9 mouse cellular contexts compared by ENCODE assay signal in the genomic region with DNA sequence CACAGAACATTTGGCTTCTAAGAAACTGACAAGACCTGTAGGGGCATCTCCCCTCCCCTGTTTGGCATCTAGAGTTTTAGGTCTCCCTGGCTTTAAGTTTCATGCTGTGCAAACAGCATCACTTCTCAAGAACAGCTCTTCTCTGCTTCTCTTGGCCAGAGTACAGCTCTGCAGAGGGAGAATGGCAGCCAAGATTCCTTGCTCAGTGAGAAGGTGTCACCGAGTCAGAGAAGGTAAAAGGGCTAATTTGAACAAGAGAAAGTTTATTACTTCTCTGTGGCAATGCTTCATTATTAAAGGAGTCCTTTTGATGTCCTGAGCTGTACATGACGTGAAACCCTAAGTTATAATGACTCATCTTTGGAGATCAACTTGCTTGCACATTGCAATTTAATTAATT.
"Had no signal": no experiment of that assay in that cellular context is flagged by ENCODE, and none has a peak within 500 bp of the region (broad histone marks: within the 10 kb centered on the region; RNA-seq: fewer than 3 reads in every experiment).

No protein-coding gene starts in this region.

- H3K9ac ChIP-seq: limb, embryonic 13.5 days; liver, embryonic 14.5 days; neural tube, embryonic 13.5 days had no signal

- H3K9me3 ChIP-seq: limb, embryonic 13.5 days; neural tube, embryonic 13.5 days had no signal

- H3K4me3 ChIP-seq: limb, embryonic 13.5 days; neural tube, embryonic 13.5 days had no signal

- H3K4me2 ChIP-seq: limb, embryonic 13.5 days; neural tube, embryonic 13.5 days had no signal

- H3K27ac ChIP-seq: limb, embryonic 13.5 days; liver, embryonic 14.5 days; neural tube, embryonic 13.5 days; stomach, postnatal 0 days had no signal

- H3K27me3 ChIP-seq: limb, embryonic 13.5 days; neural tube, embryonic 13.5 days had no signal

- H3K4me1 ChIP-seq: limb, embryonic 13.5 days; neural tube, embryonic 13.5 days had no signal

- DNase-seq: kidney, postnatal 14 days; left cerebral cortex, postnatal 4 days; lung, adult 18-20 months; midbrain, embryonic 14.5 days; thymus, postnatal 4 days had no signal

- H3K36me3 ChIP-seq: limb, embryonic 13.5 days; neural tube, embryonic 13.5 days had no signal
